Mouse (Mus musculus): ENCODE measurements at regions not wholly inside any gene's neighbourhood (a gene's known extent, or its start where the extent isn't known, plus 50 kb on each side); places are given as distances from the start of the nearest gene placed in this dataset.

GRCm38 (mm10) chr4:127636934-127637333 lies 279.0 kb upstream of the Gjb5 start:
- no peak for DNase-seq

- no peak for DNase-seq
These were observed 277.3 kb upstream of the Gjb5 start for GRCm38 (mm10) chr4:127635262-127635661.

DNA sequence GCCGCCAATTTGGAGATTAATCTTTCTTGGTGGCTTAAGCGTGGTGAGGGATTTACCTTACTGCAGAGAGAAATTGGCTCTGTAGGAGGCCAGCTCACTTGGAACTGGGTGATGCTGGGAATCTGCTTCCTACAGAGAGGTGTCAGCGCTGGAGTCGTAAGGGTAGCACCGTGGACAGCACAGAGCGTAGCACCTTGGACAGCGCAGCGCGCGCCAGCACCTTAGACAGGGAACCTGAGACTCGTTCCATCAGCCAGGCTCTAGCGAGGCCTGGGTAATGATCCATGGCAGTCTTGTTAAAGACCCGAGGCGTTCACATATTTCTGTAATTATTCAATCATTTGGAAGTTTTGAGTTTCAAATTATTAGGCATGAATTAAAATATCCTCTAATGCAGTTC lies 261.9 kb upstream of the Gjb5 start:
- no peak for DNase-seq

- no peak for DNase-seq
These were observed 254.8 kb upstream of the Gjb5 start for GRCm38 (mm10) chr4:127612761-127613160.

DNA sequence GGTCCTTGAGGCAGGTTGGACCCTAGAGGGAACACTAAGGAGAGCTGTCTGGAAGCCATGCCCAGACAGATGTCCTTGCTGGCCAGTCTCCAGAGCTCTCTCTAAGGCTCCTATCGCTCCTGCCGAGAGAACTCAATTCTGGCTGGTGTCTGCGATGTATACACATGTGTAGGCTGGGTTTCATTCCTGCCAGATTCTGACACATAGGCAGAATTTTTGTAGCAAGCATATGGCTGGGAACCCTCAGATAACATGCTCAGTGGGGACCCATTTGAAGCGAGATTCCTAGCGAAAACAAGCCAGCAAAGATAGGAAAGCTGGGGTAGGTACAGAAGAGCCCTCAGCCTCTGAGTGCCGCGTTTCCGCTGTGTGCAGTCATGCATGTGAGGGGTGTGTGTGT lies 242.9 kb upstream of the Gjb5 start:
- DNase-seq: no peak

DNA sequence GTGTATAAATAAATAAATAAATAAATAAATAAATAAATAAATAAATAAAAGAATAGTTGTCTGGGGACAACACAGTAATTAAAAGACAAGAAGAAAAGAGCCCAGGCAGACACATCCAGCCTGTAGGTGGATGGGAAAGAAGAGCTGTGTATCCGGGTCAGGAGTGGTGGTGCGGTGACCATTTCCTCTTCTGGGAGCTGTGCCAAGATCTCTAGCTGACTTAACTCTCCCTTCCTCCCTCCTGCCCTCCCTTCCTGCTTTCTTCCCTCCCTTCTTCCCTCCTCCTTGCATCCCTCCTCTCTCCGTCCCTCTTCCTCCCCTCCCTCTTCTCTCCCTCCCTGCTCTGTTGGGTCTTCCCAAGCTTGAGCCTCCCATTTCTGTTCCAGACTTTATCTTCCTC lies 240.6 kb upstream of the Gjb5 start:
- no peak for DNase-seq

- DNase-seq: no peak
These were observed 236.1 kb upstream of the Gjb5 start for GRCm38 (mm10) chr4:127594081-127594480.

GRCm38 (mm10) chr4:127591540-127591939 lies 233.6 kb upstream of the Gjb5 start:
- DNase-seq: no peak

DNA sequence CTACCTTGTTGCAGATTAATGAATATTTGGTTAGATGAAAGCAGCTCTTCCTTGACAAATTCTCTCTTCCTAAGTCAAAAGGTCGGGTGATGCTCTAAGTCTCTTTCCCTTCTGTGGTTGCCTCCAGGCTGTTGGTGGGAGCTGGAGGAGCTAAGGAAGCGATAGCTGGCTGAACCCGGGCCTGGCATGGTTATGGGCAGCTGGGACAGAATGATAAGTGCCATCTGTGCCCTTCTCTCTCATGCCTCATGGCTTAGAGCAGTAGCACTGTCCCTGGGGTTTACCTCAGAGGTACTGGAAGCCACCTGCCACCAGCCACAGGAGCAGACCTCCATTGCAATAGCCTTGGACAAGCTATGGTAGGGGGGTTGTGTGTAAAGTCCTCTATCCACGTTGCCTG lies 228.8 kb upstream of the Gjb5 start:
- DNase-seq: no peak

DNA sequence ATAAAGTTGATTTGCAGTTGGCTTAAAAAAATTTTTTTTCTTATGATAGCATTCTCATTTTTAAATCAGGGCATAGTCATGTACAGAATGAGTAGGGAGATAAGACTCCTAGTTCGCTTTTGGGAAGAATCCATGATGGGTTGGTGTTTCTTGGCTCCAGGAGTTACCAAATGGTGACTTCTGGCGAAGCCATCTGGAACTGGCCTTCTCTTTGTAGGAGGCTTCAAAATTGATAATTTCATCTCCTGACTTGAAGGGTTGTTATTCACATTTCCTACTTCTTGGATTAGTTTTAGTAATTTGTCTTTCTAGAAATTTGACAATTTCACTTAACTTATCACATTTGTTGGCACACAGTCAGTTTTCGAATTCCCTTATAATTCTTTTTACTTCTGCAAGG lies 218.5 kb upstream of the Gjb5 start:
- DNase-seq: no peak

DNA sequence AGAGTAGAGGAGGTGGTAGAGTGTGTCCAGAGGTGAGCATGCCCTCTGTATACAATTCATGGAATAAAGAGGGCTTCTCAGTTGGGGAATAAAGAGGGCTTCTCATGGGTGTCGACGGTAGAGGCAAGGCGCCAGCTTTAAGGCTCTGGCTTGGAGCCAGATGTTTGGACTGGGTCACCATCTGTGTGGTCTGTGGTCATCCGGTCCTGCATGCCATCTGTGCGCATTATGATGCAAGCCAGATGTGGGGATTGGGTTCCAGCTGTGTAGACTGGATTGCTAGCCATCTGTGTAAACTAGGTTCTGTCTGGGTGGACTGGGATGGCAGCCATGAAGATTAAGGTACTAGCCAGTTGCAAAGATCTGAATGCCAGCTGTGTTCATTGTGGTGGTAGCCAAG lies 204.6 kb upstream of the Gjb5 start:
- DNase-seq: no peak

- no peak for DNase-seq
These were observed 200.6 kb upstream of the Gjb5 start for GRCm38 (mm10) chr4:127558572-127558971.

DNA sequence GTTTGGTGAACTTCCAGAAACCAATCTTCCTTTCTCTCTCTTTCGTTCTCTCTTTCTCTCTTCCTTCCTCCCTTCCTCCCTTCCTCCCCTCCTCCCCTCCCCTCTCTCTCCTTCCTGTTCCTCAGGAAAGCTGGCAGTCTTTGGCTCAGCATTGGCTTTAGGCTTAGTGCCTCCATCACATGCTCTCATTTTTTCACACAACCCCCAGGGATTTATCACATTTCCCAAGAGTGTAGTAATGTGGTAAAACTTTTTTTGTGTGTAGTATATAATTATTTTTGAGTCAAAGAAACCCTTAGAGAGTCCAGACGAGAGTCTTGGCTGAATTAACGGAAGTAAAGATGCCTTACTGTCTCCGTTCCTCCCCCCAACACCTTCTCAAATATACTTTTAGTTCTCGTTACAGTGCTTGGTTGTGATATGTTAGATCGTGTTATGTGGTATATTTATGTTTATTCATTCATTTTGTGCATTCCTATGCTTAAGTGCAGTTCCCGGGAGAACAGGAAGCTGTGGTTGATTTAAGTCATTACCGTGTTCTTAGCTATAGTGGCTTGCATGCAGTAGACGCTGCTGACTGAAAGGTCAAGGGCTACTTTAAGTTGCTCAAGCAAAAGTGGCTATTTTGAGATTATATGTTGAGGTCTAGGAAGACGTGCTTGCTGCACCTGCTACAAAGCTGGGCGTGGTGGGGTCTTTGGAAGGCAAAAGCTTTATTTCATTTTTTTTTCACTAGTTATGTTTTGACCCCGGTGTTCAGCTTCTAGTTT lies 194.7 kb upstream of the Gjb5 start:
- DNase-seq: no peak

GRCm38 (mm10) chr4:127549581-127549980 lies 191.6 kb upstream of the Gjb5 start:
- DNase-seq: no peak

DNA sequence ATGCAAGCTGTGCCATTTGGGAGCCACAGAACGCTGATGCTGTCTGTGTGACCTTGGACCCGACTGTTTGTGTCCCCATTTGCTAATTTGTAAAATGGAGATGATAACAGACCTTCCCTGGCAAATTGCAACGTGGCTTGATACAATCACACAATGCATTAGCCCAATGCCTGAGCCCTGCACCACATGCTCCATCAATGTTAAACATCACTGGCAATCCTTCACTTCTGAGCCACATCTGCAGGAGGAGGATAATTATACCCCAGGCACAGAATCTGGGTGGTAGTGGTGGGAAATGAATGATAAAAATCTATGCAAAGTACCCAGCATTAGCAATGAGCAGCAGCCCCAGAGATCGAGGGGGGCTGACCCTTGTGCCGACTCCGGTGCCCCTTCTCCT lies 191.0 kb upstream of the Gjb5 start:
- DNase-seq: no peak

GRCm38 (mm10) chr4:127545106-127545505 lies 187.1 kb upstream of the Gjb5 start:
- no peak for DNase-seq

DNA sequence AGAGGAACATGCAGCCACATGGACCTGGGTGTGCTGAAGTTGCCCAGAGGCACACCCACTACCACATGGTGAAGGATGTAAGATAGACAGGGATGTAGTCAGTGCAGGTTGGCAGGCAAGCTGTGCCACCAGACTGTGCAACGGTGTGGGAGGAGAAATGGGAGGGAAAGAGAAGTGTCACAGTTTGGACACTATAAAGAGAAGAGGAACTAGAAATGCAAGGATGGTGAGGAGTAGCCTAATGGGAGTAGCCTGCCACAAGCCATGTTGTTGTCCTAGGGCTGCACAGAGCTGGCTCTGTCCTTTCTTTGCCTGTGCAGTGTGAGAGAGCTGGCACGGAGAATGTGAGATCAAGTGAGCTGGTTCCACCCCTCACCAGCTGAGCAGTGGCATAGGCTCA lies 185.3 kb upstream of the Gjb5 start:
- DNase-seq: no peak

DNA sequence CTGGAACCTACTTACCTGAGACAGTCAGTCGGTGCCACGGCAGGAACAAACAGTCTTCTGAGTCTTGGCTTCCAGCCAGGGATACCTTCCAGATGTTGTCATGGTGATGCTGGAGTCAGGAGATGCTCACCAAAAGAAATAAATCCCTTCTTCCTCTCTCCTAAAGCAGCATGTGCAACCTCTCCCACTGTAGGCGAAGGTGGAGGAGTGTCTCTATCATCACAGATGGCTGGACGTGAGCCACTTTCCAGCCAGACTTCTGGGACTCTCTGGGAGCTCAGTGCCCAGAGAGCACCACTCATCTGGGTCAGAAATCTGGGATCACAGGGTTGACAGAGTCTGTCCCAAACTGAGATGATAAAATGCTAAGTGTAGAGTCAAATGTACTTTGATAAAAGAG lies 184.8 kb upstream of the Gjb5 start:
- DNase-seq: no peak

DNA sequence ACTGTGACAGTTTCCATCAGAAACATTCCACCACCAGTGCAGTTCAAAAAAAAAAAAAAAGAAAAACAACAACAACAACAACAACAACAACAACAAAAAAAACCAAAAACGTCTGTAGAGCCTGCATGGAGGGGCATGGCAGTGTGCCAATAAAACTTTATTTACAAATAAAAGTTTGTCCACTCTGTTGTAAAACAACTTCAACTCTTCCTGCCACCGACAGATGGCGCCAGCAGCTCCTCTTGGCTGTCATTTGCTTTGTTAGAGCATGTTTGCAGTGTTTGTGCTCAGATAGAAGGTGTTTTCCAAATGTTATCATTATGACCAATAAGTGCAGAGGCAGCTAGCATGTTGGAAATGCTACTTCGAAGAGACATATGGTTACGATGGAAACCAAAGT lies 179.0 kb upstream of the Gjb5 start:
- DNase-seq: no peak

DNA sequence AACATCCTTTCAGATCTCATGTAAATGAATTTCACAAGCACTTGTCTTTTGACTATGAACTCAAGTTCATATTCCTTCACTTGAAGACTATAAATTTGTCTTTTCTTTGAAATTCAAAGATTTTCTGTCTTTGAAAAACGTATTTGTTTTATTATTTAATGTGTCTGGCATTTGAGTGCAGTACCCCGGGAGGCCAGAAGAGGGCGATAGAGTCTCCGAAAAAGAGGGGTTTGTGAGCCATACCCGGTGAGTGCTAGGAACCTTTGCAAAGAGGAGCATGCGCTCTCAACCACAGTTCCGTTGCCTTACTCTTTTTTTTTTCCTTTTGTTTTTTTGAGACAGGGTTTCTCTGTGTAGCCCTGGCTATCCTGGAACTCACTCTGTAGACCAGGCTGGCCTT lies 177.6 kb upstream of the Gjb5 start:
- no peak for DNase-seq

- no peak for DNase-seq
These were observed 176.4 kb upstream of the Gjb5 start for GRCm38 (mm10) chr4:127534411-127534810.

DNA sequence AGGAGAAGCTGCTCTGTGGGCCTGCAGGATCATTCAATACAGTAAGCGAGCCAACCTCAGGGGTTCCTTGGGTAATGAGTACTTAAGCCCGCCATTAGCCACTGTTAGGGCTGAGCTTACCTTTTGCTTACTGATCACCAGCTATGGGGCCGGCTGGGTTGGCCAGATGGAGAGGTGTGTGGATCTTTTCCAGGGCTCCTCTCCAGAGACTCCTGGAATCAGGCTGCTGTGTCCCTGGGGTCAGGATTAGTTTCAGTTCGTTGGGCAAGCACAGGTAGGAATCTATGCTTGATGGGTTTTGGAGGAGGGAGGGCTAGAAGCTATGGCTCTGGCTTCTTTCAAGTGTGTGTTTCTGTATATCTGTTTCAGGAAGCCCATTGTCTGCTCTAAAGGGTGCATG lies 175.7 kb upstream of the Gjb5 start:
- no peak for DNase-seq

DNA sequence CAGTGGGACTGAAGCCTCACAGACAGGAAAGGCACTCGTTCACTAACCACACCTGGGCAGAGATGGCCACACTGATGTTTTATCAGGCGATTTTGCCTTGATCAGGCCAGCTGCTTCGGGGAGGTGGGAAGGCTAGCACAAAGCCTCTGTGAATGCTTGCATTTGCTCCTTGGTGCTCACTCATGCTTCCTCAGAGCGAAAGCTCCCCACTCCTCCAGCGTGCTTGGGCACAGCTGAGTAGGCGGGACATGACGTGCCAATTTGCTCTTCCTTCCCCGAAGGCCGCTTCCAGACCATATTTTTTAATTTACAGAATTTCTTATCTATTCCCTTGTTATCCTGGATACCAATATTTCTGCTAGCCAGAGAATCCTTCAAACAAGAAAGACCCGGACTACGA lies 172.8 kb upstream of the Gjb5 start:
- DNase-seq: no peak

- no peak for DNase-seq
These were observed 164.2 kb upstream of the Gjb5 start for GRCm38 (mm10) chr4:127522151-127522550.

GRCm38 (mm10) chr4:127517978-127518377 lies 160.0 kb upstream of the Gjb5 start:
- DNase-seq: no peak
